ENCODE assay signal across 16 mouse cellular contexts in genomic region chr12:14065401-14065800, GRCm38 (mm10).
DNase-seq lines count a peak whose midpoint lies in the region; ATAC-seq lines count a peak whose summit lies in the region.
"Had no signal": no experiment of that assay in that cellular context is flagged by ENCODE, and none has a peak within 500 bp of the region (broad histone marks: within the 10 kb centered on the region; RNA-seq: fewer than 3 reads in every experiment).

No protein-coding gene starts in this region.

- no peaks in the 10 kb centered on the region for H3K27me3 ChIP-seq in lung, embryonic 15.5 days
- H3K27me3 ChIP-seq in stomach, embryonic 16.5 days (ENCODE audit: control insufficient read depth, insufficient read depth, low read length): no peaks in the 10 kb centered on the region
- H3K27me3 ChIP-seq: heart, embryonic 12.5 days; limb, embryonic 12.5 days had no signal

- H3K4me2 ChIP-seq in lung, embryonic 15.5 days: no peak overlapping the region
- no peak overlapping the region for H3K4me2 ChIP-seq in stomach, embryonic 16.5 days (ENCODE audit: low read depth, low read length)
- H3K4me2 ChIP-seq: heart, embryonic 12.5 days; limb, embryonic 12.5 days had no signal

- H3K9me3 ChIP-seq in lung, embryonic 15.5 days: no peaks in the 10 kb centered on the region
- H3K9me3 ChIP-seq in stomach, embryonic 16.5 days (replicated peaks; ENCODE audit: control insufficient read depth, low read length): no peaks in the 10 kb centered on the region
- H3K9me3 ChIP-seq: heart, embryonic 12.5 days; limb, embryonic 12.5 days had no signal

- 30% methylated on average over 3 of the region's 3 CpGs for WGBS in lung, embryonic 15.5 days
- WGBS in stomach, embryonic 16.5 days: 51% methylated on average over 3 of the region's 3 CpGs

- H3K36me3 ChIP-seq in lung, embryonic 15.5 days: no peaks in the 10 kb centered on the region
- H3K36me3 ChIP-seq in stomach, embryonic 16.5 days (ENCODE audit: control insufficient read depth, insufficient read depth, low read length): no peaks in the 10 kb centered on the region
- H3K36me3 ChIP-seq: heart, embryonic 12.5 days; limb, embryonic 12.5 days had no signal

- 0 out of 2 replicates have a peak, but pooled peaks cover 3% of the 10 kb centered on the region for H3K4me1 ChIP-seq in lung, embryonic 15.5 days
- no peaks in the 10 kb centered on the region for H3K4me1 ChIP-seq in stomach, embryonic 16.5 days (ENCODE audit: control insufficient read depth, insufficient read depth, low read length)
- H3K4me1 ChIP-seq: limb, embryonic 12.5 days had no signal

- peak overlapping the region; percentile 48; the same call in 1 of the 2 replicates for H3K27ac ChIP-seq in lung, embryonic 15.5 days
- no peak overlapping the region for H3K27ac ChIP-seq in stomach, embryonic 16.5 days (ENCODE audit: low read length)
- H3K27ac ChIP-seq: limb, embryonic 12.5 days; liver, embryonic 14.5 days had no signal

- peak; percentile 1 for DNase-seq in kidney, adult 9 months
- DNase-seq in kidney, adult 11 months: no peak
- no peak for DNase-seq in lung, postnatal 14 days
- peak; percentile 21 for DNase-seq in fat pad, adult 2 months (ENCODE audit: extremely low read depth, low read depth, low spot score)
- DNase-seq in right cerebral cortex, adult 2 months (ENCODE audit: low spot score in 2 of 2): no peak
- DNase-seq: cerebellum, postnatal 25 days; heart, postnatal 4 days; midbrain, embryonic 14.5 days; retina, postnatal 1 day; spleen, adult 18-20 months had no signal

- peak; percentile 93 for ATAC-seq in lung, embryonic 15.5 days (ENCODE audit: borderline replicate concordance, extremely low read depth, low FRiP score, low TSS enrichment)
- ATAC-seq in stomach, embryonic 16.5 days (ENCODE audit: insufficient read depth, low FRiP score): peak; percentile 60; the same call in 1 of the 2 replicates
- ATAC-seq: forebrain, embryonic 16.5 days had no signal

- H3K9ac ChIP-seq in lung, embryonic 15.5 days: no peak overlapping the region
- H3K9ac ChIP-seq in stomach, embryonic 16.5 days (ENCODE audit: low read length): no peak overlapping the region
- H3K9ac ChIP-seq: heart, embryonic 12.5 days; limb, embryonic 12.5 days; liver, embryonic 14.5 days had no signal

- H3K4me3 ChIP-seq in lung, embryonic 15.5 days: no peak overlapping the region
- no peak overlapping the region for H3K4me3 ChIP-seq in stomach, embryonic 16.5 days (replicated peaks; ENCODE audit: low read length)
- H3K4me3 ChIP-seq: heart, embryonic 12.5 days; limb, embryonic 12.5 days had no signal

Comparison
In these comparisons a context has a peak if more than half of its experiments do, and no peak if none do; other contexts are left out.
1. DNase-seq: peak in kidney, adult 9 months (single experiment) and fat pad, adult 2 months (single experiment); none in kidney, adult 11 months (single experiment), lung, postnatal 14 days (single experiment) and right cerebral cortex, adult 2 months (0 of 2).